Mouse (Mus musculus) skeletal muscle tissue, adult 2 months (tissue): ENCODE results near the gene Kcnip2.
A peak's percentile ranks its signal among the peaks of the same experiment; 100 is the strongest.

Experiments
- DNase-seq: peaks from one replicate; pipeline ENCODE4 v3.0.0-alpha.2; 2012; ENCODE audit warnings: low read depth, low spot score

The Kcnip2 gene

DNA sequence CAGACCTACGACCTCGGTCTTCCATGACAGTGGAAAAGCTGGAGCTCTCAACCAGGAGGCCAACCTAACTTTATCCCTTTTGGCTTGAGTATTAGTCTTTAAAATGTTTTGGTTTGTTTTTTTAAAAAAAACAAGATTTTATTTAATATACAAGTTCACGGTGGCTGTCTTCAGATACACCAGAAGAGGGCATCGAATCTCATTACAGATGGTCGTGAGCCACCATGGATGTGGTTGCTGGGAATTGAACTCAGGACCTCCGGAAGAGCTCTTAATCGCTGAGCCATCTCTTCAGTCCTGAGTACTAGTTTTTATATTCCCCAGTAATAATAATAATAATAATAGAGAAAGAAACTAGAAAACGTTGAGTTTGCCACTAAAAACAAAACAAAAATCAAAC lies 34.2 kb downstream of the Kcnip2 start:
- DNase-seq: no peak

- no peak for DNase-seq
These were observed 35.4 kb downstream of the Kcnip2 start for GRCm38 (mm10) chr19:45780350-45780915.

GRCm38 (mm10) chr19:45775486-45775885 lies 40.4 kb downstream of the Kcnip2 start:
- no peak for DNase-seq

DNA sequence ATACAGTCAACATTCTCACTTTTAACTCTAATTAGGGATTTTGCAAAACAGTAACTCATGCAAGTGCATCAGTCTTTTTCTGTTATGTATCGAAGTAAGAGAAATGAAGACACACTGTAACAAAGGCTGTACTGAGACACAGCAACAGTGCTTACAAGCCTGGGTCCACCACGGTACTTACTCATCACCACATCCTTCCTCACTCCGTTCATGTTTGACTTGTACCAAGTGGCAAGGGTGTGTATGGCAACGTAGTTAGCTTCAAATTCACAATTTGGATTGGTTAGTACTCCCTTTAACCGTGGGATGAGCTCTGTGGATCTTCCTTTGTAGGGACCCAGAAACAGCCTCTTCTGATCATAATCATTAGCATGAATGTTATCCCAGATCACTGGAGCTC lies 44.4 kb downstream of the Kcnip2 start:
- no peak for DNase-seq

GRCm38 (mm10) chr19:45760810-45761209 lies 55.1 kb downstream of the Kcnip2 start:
- no peak for DNase-seq

DNA sequence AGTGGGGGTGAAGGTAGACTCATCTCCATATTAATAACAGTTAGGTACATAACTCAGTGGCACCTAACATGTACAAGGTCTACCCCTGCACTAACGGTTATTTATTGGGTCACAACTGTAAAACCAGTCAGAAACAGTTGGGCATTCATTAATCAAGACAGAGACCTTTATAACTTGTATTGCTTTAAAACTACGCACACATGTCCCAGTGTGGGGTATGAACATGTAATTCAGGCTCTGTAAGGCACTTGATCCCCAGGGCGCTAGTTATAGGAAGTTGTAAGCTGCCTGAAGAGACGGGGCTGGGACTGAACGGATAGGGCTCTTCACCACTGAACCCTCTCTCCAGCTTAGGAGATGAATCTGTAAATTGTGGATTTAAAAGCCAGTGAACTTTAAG lies 57.2 kb downstream of the Kcnip2 start:
- DNase-seq: no peak

DNA sequence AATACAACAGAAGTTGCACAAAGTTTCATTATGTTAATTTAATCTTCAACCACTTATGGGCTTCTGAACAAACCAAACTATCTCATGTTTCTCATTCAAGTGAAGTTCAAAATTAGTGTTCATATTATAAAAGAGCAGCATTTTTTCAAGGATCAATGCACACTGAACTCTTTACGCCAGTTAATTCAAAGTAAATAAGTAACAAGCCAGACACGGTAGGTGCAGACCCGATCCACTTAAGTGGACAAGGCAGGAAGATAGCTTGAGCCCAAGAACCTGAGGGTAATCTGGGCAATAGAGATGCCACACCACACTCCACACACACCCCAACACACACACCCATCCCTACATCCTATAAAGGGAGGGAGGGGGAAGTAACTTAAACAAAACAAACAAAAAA lies 62.3 kb downstream of the Kcnip2 start:
- no peak for DNase-seq

DNA sequence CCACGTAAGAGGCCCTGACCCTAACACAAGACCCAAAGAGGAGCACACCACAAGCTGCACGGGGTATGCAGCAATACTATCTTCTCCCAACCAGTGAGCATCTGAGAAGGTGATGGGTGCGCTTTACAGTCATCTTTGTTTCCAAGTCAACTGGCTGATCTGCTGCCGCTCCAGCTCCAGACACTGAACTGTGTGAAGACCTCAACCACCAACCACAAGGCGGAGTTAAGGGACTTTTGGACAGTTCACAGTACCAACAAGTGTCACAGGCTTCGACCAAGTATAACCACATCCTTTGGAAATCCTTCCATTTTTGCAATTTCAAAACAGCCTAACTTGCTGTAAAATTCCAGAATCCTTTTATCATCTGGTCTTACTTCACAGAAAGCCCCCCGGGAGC lies 64.0 kb downstream of the Kcnip2 start:
- no peak for DNase-seq

DNA sequence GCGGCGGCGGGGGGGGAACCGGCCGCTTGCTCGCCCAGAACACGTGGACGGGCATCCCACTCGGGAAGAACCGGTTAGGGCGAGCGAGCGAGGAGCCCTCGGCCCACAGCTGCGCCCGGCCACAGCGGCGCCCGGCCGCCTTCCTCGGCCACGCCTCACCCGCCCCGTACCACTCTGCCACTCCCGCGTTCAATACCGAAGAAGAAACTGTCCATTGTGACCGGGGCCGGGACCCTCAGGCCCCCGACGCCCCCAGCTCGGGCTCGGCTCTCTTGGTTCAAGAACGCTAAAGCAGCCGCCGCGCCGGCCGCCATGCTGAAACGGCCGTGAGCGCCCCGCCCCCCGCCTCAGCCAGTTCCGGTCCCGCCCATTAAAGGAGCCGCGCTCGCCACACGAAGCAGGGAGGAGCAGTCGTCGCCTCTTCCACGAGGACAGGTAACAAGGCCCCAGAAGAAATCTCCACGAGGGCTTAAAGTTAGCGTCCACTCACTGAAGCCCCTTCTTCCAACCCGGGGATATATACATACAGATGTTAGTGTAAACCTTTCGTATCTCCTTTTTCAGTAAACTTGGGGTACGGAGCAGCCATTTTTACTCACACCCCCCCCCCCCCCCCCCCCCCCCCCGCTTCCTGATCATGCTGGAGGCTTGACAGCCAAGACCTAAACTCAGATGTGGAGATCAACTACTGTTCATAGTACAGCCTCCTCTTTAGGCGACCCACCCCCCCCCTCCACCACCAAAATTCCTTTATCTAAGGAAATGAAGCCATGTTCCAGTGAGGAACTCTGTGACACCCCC lies 66.4 kb downstream of the Kcnip2 start, which contains the start of gene Npm3:
TSS of gene Npm3 (minus strand) at position 349 of the 801 bp plus-strand sequence.
- DNase-seq: peak; percentile 48

GRCm38 (mm10) chr19:45748691-45749242 lies 67.1 kb downstream of the Kcnip2 start:
- DNase-seq: no peak

DNA sequence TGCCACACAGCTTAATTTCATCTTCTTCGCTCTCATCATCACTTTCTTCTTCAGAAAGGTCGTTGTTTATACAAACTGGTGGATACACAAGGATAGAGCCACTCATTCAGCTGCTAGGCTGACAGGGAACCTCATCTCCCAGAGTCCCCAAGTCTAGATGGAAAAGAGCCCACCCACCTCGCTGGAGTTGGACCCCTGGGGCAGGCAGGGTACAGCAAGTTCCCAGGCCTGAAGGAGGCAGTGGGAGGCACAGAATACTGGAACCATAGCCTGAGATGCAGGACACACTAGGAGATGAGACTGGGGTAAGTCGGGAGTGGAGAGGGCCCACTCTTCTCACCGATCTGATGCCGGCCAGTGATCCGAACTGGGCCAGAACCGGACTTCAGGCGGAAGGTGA lies 67.7 kb downstream of the Kcnip2 start:
- no peak for DNase-seq

- peak; percentile 77 for DNase-seq
These were observed 68.6 kb downstream of the Kcnip2 start for GRCm38 (mm10) chr19:45747028-45747867.

DNA sequence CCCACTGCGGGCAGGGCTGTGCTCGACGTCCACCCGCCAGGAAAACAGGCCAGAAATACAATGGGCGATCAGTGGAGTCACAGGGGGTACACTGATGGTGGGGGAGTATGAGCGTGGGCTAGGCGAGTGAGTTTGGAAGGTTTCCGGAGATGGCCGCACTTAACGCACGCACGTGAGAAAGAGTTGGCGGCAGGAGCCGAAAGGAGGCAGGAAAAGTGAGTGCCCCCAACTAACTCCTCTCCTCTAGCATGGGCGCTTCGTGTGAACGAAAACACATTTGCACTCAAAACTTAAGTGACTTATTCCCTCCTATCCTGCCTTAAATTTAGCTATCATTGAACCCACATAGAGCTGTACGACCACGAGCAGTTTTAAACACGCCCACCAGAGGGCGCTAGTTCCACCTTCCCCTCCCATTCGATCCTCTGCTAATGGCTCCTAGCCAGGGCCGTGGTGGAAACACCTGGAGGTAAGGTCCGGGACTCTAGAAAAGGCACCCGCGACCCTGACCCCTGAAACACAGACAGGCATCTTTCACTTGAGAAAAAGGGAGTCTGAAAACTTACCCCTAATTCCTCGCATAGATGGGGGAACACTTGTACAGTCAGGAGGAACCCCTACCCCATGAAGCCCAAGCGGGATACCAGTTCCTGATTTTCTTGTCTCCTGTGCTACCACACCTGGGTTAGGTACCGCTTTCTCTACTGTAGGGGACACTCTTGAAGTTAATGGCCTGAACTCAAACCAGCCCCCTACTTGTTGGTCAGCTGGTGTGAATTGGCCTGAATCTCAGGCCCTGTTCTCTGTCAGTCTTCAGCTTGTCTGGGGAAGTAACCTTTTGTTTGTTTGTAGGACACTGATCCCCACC lies 69.5 kb downstream of the Kcnip2 start:
- DNase-seq: peak; percentile 51

DNA sequence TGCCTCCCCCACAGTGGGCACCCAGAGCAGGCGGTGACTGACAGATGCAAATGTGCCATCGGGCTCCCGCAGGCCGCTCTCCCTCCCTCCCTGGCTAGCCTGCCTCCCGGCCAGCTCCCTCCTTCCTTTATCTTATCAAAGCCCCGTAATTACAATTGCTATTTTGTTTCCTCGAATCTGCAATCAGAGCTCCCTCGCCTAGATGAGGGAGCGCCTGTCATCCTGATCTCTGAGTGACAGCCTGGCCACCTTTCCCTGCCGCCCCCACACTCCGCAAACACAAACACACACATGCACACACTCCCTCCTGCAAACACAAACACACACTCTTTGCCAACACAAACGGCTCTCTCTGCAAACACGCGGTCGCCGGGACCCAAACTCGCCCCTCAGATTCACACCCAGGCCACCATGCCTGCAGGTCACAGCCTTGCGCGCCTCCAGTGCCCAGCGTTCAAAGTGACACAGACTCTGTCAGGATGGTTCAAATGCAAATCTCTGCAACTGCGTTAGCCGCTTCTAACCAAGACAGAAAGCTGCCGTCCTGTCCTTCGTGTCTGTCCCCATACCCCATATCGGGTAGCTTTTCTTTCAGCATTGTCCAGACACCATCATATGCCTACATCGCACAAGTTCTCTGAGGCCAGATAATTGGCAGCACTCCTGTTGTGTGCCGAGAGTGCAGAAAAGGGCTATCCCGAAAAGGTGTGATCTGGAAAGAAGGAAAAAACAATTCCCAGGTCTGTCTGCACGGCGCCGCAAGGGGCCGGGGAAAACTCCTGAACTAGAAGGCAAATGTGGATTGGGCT lies 70.3 kb downstream of the Kcnip2 start:
- no peak for DNase-seq

GRCm38 (mm10) chr19:45743619-45744018 lies 72.2 kb downstream of the Kcnip2 start:
- no peak for DNase-seq

GRCm38 (mm10) chr19:45742984-45743575 lies 72.8 kb downstream of the Kcnip2 start:
- DNase-seq: no peak

DNA sequence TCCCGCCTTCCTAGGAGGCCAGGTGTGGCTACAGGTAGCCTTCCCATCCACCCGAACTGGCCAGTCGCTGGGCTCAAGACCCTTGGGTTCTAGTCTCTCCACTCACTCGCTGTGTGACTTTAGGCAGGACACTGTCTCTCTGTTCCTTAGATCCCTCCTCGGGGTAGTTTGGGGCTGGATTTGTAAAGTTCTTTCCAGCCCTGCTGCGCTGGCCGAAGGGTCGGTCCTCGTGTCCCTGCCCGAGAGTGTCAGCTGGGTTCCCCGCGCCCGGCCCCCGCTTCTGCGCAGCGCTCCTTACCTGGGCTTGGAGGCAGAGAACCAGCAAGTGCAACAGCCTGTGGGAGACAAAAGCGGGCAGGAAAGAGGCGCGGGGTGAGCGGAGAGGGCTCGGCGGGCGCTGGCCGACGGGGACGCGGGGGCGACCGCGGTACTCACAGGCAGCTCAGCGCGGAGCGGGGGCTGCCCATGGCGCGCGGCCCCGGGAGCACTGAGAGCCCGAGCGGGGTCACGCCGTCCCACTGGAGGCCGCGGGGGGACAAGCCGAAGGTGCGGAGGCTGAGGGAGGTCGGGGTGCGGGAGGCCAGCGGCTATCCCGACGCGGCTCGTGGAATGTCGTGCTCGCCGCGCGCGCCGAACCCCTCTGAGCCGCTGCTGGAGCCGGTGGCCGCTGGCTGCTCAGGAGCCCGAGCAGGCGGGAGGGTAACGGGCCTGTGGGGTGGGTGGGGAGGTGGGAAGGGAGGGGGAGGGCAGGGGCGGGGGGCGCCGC lies 73.5 kb downstream of the Kcnip2 start, which contains the start of gene Fgf8:
TSS of gene Fgf8 (minus strand) at position 698 of the 766 bp plus-strand sequence.
- DNase-seq: no peak
